Mouse (Mus musculus) embryonic fibroblast, embryonic 13.5 days (primary cell): ENCODE data around the gene Ppp3ca. TPM values are rescaled to one million over a fixed set of nuclear protein-coding genes. Genes with fewer than 3 reads are reported as not detected.
"Not testable (repeated sequence)": the region's sequence is repeated elsewhere in the genome, so short reads cannot be mapped to it uniquely, and the experiment has no call there.

ENCODE experiments used
- H3K27ac ChIP-seq: 2 replicates; pipeline ENCODE4 v1.5.1; 2012; ENCODE audit warnings: low read length, control low read depth, inconsistent platforms; ENCODE audit not compliant: insufficient read depth
- H3K4me1 ChIP-seq: 2 replicates; pipeline ENCODE4 v1.6.1; 2011; ENCODE audit warnings: low read length; ENCODE audit not compliant: control insufficient read depth, insufficient read depth
- H3K4me3 ChIP-seq: 2 replicates; pipeline ENCODE4 v1.5.1; 2011; ENCODE audit warnings: mild to moderate bottlenecking, control low read depth, low read length; ENCODE audit not compliant: insufficient read depth
- CTCF ChIP-seq: IDR thresholded peaks from 2 replicates; pipeline ENCODE4 v1.5.1; 2011; ENCODE audit warnings: mild to moderate bottlenecking, control low read depth, low read length, moderate library complexity, borderline replicate concordance; ENCODE audit not compliant: insufficient read depth
- POLR2A ChIP-seq: IDR thresholded peaks from 2 replicates; pipeline ENCODE4 v1.6.1; 2011; ENCODE audit warnings: low read depth, mild to moderate bottlenecking, control low read depth, low read length, moderate library complexity
- polyA plus RNA-seq: library from polyadenylated mRNA; stranded (reverse); fragments of >200 nt; gene quantifications from 2 replicates; pipeline ENCODE4 v1.2.4, GENCODE M21; 2011; ENCODE audit warnings: low read depth; ENCODE audit not compliant: missing spikeins, insufficient read length

The Ppp3ca gene
- polyA plus RNA-seq, 1 experiment: 77.8 TPM

DNA sequence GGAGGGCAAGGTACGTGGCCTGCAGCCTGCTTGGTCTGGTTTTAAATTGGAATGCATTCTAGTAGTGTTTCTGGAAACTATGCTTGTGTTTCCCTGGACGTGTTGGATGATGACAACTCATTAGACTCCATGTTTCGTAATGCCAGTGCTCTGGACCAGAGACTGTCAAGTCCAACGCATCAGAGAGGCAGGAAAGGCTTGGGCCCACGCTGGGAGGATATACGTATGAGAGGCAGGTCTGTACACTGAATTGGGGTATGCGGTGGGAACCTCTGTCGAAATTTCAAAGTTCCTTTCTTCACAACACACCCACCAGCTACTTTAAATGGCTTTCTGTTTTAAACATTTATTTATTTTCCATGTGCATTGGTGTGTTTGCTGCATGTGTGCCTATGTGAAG is 12.3 kb downstream of the Ppp3ca start:
- Histone ChIP-seq H3K27ac (no peak overlapping the region), H3K4me1 (no peaks in the 10 kb centered on the region; the same call in 1 of the 2 replicates), H3K4me3 (no peak overlapping the region)
- TF ChIP-seq POLR2A (no peak), CTCF (no peak)

- no peaks in the 10 kb centered on the region; the same call in 1 of the 2 replicates for H3K4me1 ChIP-seq
- no peak overlapping the region for H3K27ac ChIP-seq
- no peak for TF ChIP-seq POLR2A
- no peak for TF ChIP-seq CTCF
Observed at GRCm38 (mm10) chr3:136684191-136684958, 14.5 kb downstream of the Ppp3ca start.

DNA sequence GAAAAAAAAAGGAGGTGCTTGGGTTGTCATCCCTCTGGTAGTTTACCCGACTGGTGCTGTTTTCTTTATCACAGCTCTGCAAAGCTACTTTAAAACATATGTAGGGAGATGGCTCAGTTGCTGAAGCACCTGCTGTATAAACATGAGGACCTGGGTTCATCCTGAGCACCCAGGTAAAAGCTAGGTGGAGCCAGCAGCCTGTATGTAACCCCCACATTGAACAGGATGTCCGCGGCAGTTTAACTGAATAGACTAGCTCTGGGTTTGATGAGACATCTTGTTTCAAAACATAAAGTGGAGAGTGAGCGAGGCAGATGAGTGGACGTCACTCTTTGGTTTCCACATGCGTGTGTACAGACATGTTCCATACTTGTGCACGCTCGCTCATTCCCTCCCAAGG is 16.5 kb downstream of the Ppp3ca start:
- Histone ChIP-seq H3K4me1 (no peaks in the 10 kb centered on the region; the same call in 1 of the 2 replicates), H3K27ac (no peak overlapping the region), H3K4me3 (no peak overlapping the region)
- no peak for TF ChIP-seq POLR2A
- TF ChIP-seq CTCF: no peak

More at GRCm38 (mm10) chr3:136684191-136684958, 14.5 kb downstream of the Ppp3ca start:
- no peak overlapping the region for H3K4me3 ChIP-seq

DNA sequence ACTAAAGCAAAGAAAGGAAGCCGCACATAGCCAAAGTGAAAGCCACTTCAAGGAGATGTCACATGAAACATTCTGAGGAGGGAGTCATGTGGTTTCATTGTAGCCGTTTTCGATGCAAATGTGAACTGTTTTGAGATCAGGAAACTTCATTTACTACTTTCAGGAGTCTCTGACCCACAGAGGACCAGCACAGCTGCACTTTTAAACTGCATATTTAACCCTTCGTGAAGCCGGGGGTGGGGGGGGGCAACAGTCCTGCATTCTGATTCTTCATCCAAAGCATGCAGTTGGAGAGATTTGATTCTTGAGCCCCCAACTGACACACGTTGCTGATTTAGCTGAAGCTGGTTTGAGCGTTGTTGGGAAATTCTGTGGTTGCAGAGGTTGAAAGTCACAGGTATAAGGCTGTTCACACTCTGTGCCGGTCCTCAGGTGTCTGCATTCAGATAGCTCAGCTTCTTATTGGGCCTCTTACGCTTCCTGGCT is 18.2 kb downstream of the Ppp3ca start:
- TF ChIP-seq POLR2A (no peak), CTCF (no peak)
- Histone ChIP-seq H3K27ac (no peak overlapping the region), H3K4me3 (no peak overlapping the region), H3K4me1 (peaks cover 2% of the 10 kb centered on the region)

DNA sequence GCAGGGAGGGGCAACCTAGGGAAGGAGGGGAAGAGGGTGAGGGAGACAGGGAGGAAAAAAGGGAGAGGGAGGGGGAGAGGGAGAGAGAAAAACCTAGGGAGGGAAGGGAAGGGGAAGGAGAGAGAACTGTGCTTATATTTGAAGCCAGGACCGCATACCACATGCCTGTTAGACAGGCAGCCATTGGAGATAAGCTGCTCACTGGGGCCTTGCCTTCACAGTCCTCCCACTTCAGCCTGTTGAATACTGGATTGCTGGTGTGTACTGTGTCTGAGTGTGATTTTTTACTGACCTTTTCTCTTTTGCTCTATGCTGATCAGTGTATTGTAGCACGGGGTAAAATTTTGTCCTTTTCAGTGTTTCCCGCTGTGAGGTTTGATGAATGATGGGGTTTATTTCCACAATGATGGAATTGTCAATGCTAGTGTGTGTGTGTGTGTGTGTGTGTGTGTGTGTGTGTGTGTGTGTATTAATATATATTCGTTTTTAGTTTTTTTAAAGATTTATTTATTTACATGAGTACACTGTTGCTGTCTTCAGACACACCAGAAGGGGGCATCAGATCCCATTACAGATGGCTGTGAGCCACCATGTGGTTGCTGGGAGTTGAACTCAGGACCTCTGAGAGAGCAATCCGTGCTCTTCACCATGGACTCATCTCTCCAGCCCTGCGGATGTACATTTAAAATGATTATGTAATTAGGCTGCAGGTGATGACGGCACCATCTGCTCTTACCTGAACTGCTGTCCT is 20.0 kb downstream of the Ppp3ca start:
- Histone ChIP-seq H3K4me3 (no peak overlapping the region), H3K27ac (no peak overlapping the region), H3K4me1 (peaks cover 2% of the 10 kb centered on the region)
- TF ChIP-seq CTCF (no peak), POLR2A (no peak)

DNA sequence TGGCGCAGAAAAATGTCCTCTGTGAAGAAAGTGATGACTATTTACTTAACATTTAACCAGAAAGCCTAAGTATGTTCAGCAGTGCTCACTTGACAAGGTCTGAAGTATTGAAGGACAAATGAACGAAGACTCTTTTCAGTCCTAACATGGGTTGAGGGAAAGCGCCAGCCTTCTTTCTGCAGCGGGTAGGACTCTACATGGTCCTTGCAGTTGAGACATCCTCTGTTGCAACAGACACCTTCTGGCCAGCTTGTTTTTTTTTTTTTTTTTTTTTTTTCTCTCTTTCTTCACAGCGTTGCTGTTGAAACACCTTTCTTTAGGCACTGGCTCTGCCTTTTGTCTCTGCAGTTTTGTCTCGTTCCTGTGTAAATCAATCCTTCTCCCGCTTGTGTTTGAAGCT is 22.1 kb downstream of the Ppp3ca start:
- H3K4me3 ChIP-seq: no peak overlapping the region

GRCm38 (mm10) chr3:136693547-136693946 is 23.6 kb downstream of the Ppp3ca start:
- Histone ChIP-seq H3K27ac (no peak overlapping the region), H3K4me3 (no peak overlapping the region), H3K4me1 (peaks cover 9% of the 10 kb centered on the region)
- TF ChIP-seq CTCF (no peak), POLR2A (no peak)

More for the DNA sequence above, 22.1 kb downstream of the Ppp3ca start:
- peaks cover 2% of the 10 kb centered on the region for H3K4me1 ChIP-seq
- no peak for TF ChIP-seq CTCF
- TF ChIP-seq POLR2A: no peak
- H3K27ac ChIP-seq: peak overlapping the region; percentile 61

DNA sequence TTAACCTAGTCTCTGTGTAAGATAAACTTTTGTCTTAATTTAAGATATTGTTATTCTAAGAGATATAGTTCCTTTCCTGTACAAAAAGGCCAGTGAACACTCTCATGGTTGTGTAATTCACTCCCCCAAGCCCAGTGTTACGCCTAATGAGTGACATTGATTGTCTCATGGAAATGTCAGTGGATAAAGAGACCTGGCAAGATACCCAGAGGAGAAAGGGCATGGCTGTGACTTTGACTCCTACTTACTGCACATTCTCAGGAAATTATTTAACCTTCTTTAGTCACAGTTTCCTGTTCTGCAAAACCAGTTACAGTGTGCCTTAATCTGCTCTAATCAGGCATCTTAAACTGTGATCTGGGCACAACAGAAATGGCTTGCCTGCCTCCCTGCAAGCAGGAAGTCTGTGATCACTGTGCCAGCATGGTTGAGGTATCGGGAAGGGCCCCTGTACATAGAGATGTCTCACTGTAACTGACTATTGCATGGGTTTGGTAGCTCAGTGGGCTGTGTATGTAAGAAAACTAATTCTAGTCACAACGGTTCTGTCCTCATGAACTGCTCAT is 27.8 kb downstream of the Ppp3ca start:
- peaks cover 7% of the 10 kb centered on the region for H3K4me1 ChIP-seq
- no peak overlapping the region; the same call in 1 of the 2 replicates for H3K27ac ChIP-seq
- H3K4me3 ChIP-seq: no peak overlapping the region
- TF ChIP-seq POLR2A: no peak
- TF ChIP-seq CTCF: no peak

GRCm38 (mm10) chr3:136699711-136700110 is 29.8 kb downstream of the Ppp3ca start:
- not testable (repeated sequence) for H3K4me1 ChIP-seq, H3K4me3 ChIP-seq, H3K27ac ChIP-seq

- Histone ChIP-seq H3K4me1 (peaks cover 13% of the 10 kb centered on the region), H3K4me3 (no peak overlapping the region), H3K27ac (no peak overlapping the region)
- TF ChIP-seq POLR2A: no peak
- no peak for TF ChIP-seq CTCF
Observed at GRCm38 (mm10) chr3:136700447-136701009, 30.6 kb downstream of the Ppp3ca start.
